Mouse (Mus musculus) stomach, embryonic 14.5 days (tissue): ENCODE measurements at regions not wholly inside any gene's neighbourhood (a gene's known extent, or its start where the extent isn't known, plus 50 kb on each side); places are given as distances from the start of the nearest gene placed in this dataset.

ENCODE experiments used
- ATAC-seq: fragments of 200-750 bp; cut with Nextera tagmentation; 2 replicates; pipeline ENCODE4 v1.8.0; 2017; ENCODE audit warnings: low read depth, moderate TSS enrichment; ENCODE audit not compliant: insufficient number of reproducible peaks, insufficient read depth, low FRiP score
- H3K27ac ChIP-seq: fragments of 300-500 bp; sonication (generic); 2 replicates; pipeline ENCODE4 v1.5.1; 2014; ENCODE audit warnings: mild to moderate bottlenecking, low read length, moderate library complexity, mixed read lengths
- H3K27me3 ChIP-seq: fragments of 300-500 bp; sonication (generic); 2 replicates; pipeline ENCODE4 v1.6.1; 2014; ENCODE audit warnings: low read length, control low read depth, mixed read lengths; ENCODE audit not compliant: control insufficient read depth, insufficient read depth
- H3K36me3 ChIP-seq: fragments of 300-500 bp; sonication (generic); 2 replicates; pipeline ENCODE4 v1.6.1; 2014; ENCODE audit warnings: mild to moderate bottlenecking, control low read depth, low read length, moderate library complexity, mixed read lengths; ENCODE audit not compliant: control insufficient read depth, insufficient read depth
- H3K4me1 ChIP-seq: fragments of 300-500 bp; sonication (generic); 2 replicates; pipeline ENCODE4 v1.6.1; 2014; ENCODE audit warnings: low read length, control low read depth, mixed read lengths; ENCODE audit not compliant: control insufficient read depth, insufficient read depth
- H3K4me2 ChIP-seq: fragments of 300-500 bp; sonication (generic); replicated peaks from 2 replicates; pipeline ENCODE4 v1.6.1; 2014; ENCODE audit warnings: low read depth, low read length, control low read depth
- H3K4me3 ChIP-seq: fragments of 300-500 bp; sonication (generic); 2 replicates; pipeline ENCODE4 v1.5.1; 2014; ENCODE audit warnings: low read depth, low read length, control low read depth
- H3K9ac ChIP-seq: fragments of 300-500 bp; sonication (generic); replicated peaks from 2 replicates; pipeline ENCODE4 v1.6.1; 2014; ENCODE audit warnings: low read depth, mild to moderate bottlenecking, control low read depth, low read length, moderate library complexity, mixed read lengths
- H3K9me3 ChIP-seq: fragments of 300-500 bp; sonication (generic); 2 replicates; pipeline ENCODE4 v1.6.1; 2016; ENCODE audit warnings: low read depth, low read length, control low read depth; ENCODE audit not compliant: control insufficient read depth
- WGBS: fragments of 180-500 bp; shearing (Covaris S2); extraction: QIAGEN DNeasy Blood & Tissue Kit; methylation state at CpG from one replicate; pipeline ENCODE4 v1.1.7; 2014; 5-methylcytosine and 5-hydroxymethylcytosine counted together

DNA sequence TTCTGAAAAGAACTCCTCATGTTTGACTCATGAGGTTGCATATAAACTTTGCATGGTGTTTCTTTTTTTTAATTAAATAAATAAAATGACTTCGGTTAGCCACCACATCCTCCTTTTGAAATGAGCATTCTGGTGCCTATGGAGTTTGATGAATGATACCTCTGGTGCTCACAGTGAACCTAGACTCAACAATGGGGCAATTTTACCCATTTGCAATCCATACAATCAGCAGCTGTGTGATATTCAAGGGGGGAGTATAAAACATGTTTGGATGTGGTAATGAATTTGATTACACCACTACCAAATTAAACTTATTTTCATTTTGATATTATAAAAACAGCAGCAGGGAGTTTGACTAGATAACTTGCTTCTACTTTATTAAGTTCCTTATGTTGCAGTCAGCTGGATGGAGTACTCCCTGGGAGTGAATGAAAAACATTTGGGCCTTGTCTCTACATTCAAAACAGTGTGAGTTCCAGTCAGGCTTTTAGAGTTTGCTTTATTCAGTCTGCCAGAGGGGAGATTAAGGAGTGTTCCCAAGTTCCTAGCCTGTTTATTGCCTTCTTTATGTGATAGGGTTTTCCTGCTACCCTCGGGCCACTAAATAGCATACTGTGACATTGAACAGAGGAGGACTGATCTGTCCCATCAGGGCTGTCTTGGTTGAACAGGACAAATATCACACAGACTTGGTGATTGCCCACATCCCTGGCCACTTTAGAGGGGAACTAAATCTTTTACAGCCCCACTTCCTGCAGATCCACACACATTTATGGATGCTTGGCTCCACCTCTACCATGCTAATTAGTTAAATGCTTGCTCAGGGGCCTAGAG is 195.5 kb upstream of the Zfp804b start:
- Histone ChIP-seq H3K9me3 (no peaks in the 10 kb centered on the region), H3K36me3 (no peaks in the 10 kb centered on the region), H3K4me3 (no peak overlapping the region), H3K9ac (no peak overlapping the region), H3K27me3 (no peaks in the 10 kb centered on the region), H3K4me2 (no peak overlapping the region), H3K4me1 (no peaks in the 10 kb centered on the region), H3K27ac (no peak overlapping the region)
- no peak for ATAC-seq
- WGBS: 44% methylated on average over 2 of the region's 2 CpGs

DNA sequence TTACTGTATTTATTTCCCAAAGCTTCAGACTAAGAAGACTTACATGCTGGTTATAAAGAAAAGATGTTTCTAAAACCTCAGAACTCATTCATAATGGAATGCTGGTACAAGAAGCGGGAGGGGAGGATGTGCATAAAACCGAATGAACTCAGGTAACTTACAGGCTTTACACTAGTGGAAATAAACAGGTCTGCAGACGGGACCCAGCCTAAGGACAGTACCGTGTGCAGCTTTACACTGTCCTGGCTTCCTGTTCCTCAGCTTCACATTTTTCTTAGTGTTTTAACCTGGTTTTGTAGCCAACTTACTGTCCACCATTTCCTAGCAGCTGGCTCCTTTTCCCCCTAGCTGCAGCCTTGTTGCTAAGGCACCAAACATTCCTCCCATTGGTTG is 196.1 kb upstream of the Zfp804b start:
- H3K4me3 ChIP-seq: no peak overlapping the region
- ATAC-seq: no peak
- no peaks in the 10 kb centered on the region for H3K36me3 ChIP-seq
- H3K9ac ChIP-seq: no peak overlapping the region
- no peak overlapping the region for H3K4me2 ChIP-seq
- H3K27me3 ChIP-seq: no peaks in the 10 kb centered on the region
- no peak overlapping the region for H3K27ac ChIP-seq
- H3K9me3 ChIP-seq: no peaks in the 10 kb centered on the region
- 71% methylated on average over 4 of the region's 4 CpGs for WGBS
- H3K4me1 ChIP-seq: no peaks in the 10 kb centered on the region

DNA sequence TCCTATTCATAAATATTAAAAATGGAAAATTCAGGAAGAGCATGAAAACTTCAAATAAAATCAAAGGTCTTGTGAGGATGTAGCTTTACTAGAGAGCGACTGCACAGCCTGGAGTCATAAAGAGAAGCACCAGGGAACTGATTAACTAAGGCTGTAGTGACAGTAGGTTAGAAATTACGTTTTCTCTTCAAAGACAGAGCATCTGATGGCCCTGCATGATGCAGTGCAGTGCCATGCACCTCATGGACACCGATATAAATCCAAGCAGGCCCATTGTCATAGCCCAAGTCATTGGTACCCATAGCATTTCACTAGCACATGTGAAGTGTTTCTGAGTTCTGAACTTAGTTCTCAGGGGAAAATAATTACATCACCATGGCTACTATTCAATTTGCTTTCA is 199.3 kb upstream of the Zfp804b start:
- no peak overlapping the region for H3K9ac ChIP-seq
- no peak overlapping the region for H3K4me3 ChIP-seq
- no peaks in the 10 kb centered on the region for H3K4me1 ChIP-seq
- no peak for ATAC-seq
- no peak overlapping the region for H3K4me2 ChIP-seq
- WGBS: 74% methylated on average over 3 of the region's 3 CpGs
- no peaks in the 10 kb centered on the region for H3K9me3 ChIP-seq
- no peaks in the 10 kb centered on the region for H3K36me3 ChIP-seq
- no peaks in the 10 kb centered on the region for H3K27me3 ChIP-seq
- no peak overlapping the region for H3K27ac ChIP-seq

DNA sequence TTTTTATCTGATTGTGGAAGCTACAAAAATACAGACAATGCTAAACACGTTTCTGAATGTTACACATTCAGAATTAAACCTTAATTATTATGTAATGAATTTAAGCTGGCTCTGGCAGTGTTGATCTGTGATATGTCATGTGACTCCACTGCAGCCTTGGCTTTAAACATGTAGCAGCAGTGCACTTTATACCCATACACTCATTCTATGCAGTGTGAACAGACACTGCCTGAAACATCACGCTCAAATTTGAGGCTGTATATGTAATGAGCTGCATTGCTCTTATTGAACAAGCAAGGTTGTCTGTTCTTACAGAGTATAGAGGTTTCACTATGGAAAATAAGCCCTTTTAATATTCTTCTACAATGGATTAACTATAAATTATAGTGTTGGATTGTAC is 235.9 kb upstream of the Zfp804b start:
- 55% methylated on average over 2 of the region's 2 CpGs for WGBS
- Histone ChIP-seq H3K9ac (no peak overlapping the region), H3K4me3 (no peak overlapping the region), H3K36me3 (no peaks in the 10 kb centered on the region), H3K9me3 (no peaks in the 10 kb centered on the region), H3K4me1 (no peaks in the 10 kb centered on the region), H3K27ac (no peak overlapping the region), H3K4me2 (no peak overlapping the region), H3K27me3 (no peaks in the 10 kb centered on the region)
- ATAC-seq: no peak

DNA sequence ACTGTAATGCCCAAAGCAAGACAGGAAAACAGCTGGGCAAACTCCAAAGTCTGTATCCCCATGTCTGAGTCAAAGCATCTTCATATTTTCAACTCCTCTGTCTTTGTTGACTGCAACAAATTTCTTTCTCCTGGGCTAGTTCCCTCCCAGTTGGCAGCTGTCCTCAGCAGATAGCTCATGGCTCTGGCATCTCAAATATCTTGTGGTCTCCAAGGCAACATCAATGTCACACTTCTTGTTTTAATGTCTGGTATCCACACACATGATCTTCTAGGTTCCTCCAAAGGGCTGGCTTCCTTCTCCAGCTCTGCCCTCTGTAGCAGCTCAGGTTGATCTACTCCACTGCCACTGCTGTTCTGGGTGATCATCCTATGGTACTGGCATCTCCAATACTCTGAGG is 242.0 kb upstream of the Zfp804b start:
- Histone ChIP-seq H3K4me1 (no peaks in the 10 kb centered on the region), H3K27ac (no peak overlapping the region)

DNA sequence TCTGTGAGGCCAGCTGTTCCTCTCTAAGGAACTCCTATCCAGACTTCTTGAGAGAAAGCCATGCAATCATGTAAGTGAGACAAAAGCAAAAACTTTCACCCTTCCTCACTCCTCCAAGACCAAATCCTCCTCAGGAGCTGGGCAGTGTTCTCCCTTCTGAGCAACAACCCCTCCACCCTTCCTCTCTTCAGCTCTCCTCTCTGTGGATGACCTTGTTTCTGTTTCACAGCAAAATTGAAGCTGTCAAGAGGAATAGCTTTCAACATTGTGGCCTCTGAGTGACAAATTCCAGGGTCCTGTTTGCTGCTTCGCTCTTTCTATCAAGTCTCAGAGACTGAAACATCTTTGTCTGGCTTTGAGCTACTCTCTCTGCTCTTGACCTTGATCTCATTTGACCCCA is 255.9 kb upstream of the Zfp804b start:
- H3K4me1 ChIP-seq: no peaks in the 10 kb centered on the region
- WGBS: 61% methylated on average over 1 of the region's 1 CpGs
- no peak for ATAC-seq

More for the DNA sequence above, 242.0 kb upstream of the Zfp804b start:
- no peak overlapping the region for H3K4me3 ChIP-seq
- no peaks in the 10 kb centered on the region for H3K36me3 ChIP-seq
- no peak overlapping the region for H3K4me2 ChIP-seq
- H3K9ac ChIP-seq: no peak overlapping the region
- no peaks in the 10 kb centered on the region for H3K9me3 ChIP-seq
- ATAC-seq: no peak
- H3K27me3 ChIP-seq: no peaks in the 10 kb centered on the region

DNA sequence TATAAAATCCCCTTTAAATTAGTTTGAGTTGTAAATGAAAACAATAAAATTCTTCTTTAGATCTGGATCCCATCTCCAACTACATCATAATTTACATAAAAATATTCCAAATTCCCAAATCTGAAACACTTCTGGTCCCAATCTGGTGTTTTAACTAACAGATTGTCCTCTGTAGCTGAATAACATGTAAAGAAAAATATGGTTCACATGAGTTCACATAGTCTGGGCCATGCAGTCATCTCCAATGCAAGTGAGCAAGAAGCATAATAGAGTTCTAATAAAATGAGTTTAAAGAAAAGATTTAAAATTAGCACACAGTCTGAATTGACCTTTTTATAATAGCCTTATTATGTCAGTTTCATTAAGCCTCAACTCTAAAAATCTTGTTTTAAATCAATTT is 263.0 kb upstream of the Zfp804b start:
- no peaks in the 10 kb centered on the region for H3K27me3 ChIP-seq
- no peaks in the 10 kb centered on the region for H3K36me3 ChIP-seq
- no peak overlapping the region for H3K4me2 ChIP-seq
- ATAC-seq: no peak
- no peaks in the 10 kb centered on the region for H3K9me3 ChIP-seq
- H3K27ac ChIP-seq: no peak overlapping the region
- H3K4me3 ChIP-seq: no peak overlapping the region
- no peaks in the 10 kb centered on the region for H3K4me1 ChIP-seq
- H3K9ac ChIP-seq: no peak overlapping the region

More for the DNA sequence above, 255.9 kb upstream of the Zfp804b start:
- Histone ChIP-seq H3K36me3 (no peaks in the 10 kb centered on the region), H3K9ac (no peak overlapping the region), H3K27me3 (no peaks in the 10 kb centered on the region), H3K4me2 (no peak overlapping the region), H3K4me3 (no peak overlapping the region), H3K27ac (no peak overlapping the region), H3K9me3 (no peaks in the 10 kb centered on the region)

DNA sequence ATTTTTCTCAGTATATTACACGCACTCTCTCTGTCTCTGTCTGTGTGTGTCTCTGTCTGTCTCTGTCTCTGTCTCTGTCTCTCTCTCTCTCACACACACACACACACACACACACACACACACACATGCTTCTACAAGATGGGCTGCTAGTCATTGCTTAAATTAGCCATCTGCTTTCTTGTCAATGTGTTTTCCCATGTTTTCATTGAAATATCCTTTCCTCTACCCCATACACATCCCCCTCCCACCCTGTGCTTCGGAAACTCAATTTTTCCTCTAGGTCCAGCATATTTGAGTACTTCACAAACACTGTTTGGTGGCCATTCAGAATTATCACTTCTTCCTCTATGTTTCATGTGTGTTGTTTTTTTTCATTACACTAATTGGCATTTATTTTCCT is 263.4 kb upstream of the Zfp804b start:
- no peaks in the 10 kb centered on the region for H3K4me1 ChIP-seq
- no peak for ATAC-seq
- no peak overlapping the region for H3K4me3 ChIP-seq
- no peak overlapping the region for H3K4me2 ChIP-seq
- WGBS: 88% methylated on average over 2 of the region's 2 CpGs
- no peak overlapping the region for H3K27ac ChIP-seq
- no peaks in the 10 kb centered on the region for H3K9me3 ChIP-seq
- no peaks in the 10 kb centered on the region for H3K36me3 ChIP-seq
- H3K27me3 ChIP-seq: no peaks in the 10 kb centered on the region
- H3K9ac ChIP-seq: no peak overlapping the region

DNA sequence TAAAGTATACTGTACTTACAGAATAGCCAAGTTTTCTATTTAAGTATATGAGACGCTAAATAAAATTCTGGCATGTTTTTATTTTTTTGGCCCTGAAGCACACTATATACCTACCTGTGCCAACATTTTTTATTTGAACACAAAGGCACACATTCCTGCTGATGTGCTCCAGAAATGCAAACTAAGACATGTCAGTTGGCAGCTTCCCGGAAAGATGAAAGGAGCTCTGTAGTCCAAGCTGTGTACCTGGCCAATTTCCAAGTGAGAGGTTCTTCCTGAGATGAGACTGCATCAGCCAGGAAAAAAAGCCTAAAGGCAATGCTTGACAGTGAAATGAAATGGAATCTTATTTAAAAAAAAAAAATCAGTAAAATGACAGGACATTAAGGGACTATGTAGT is 305.0 kb upstream of the Steap4 start:
- no peak for ATAC-seq
- WGBS: 67% methylated on average over 2 of the region's 2 CpGs
- Histone ChIP-seq H3K4me1 (no peaks in the 10 kb centered on the region), H3K27ac (no peak overlapping the region), H3K4me2 (no peak overlapping the region), H3K9me3 (no peaks in the 10 kb centered on the region), H3K36me3 (no peaks in the 10 kb centered on the region), H3K9ac (no peak overlapping the region), H3K4me3 (no peak overlapping the region), H3K27me3 (no peaks in the 10 kb centered on the region)
